Mouse (Mus musculus) spleen, adult 2 months (tissue): ENCODE results near the gene Ttc9. TPM values are rescaled to one million over a fixed set of nuclear protein-coding genes. Genes with fewer than 3 reads are reported as not detected.

Source experiments
- DNase-seq, 2 experiments: peaks; one replicate each; pipeline versions ENCODE4 v3.0.0 to v3.0.0-alpha.2; 2012 to 2021; ENCODE audit warnings: low spot score in 2 of 2, low read depth in 1 of 2
- H3K27ac ChIP-seq: fragments of 200-500 bp; 2 replicates; pipeline ENCODE4 v1.5.1; 2012; ENCODE audit warnings: low read length, inconsistent platforms; ENCODE audit not compliant: insufficient read depth
- H3K27me3 ChIP-seq: fragments of 200-500 bp; 2 replicates; pipeline ENCODE4 v1.6.1; 2012; ENCODE audit warnings: mild to moderate bottlenecking, moderate library complexity, low read length, inconsistent platforms; ENCODE audit not compliant: control insufficient read depth, insufficient read depth
- H3K36me3 ChIP-seq: fragments of 200-500 bp; 2 replicates; pipeline ENCODE4 v1.6.1; 2012; ENCODE audit warnings: mild to moderate bottlenecking, low read length, inconsistent platforms; ENCODE audit not compliant: control insufficient read depth, insufficient read depth
- H3K4me1 ChIP-seq: fragments of 200-500 bp; 2 replicates; pipeline ENCODE4 v1.6.1; 2011; ENCODE audit warnings: inconsistent platforms; ENCODE audit not compliant: control insufficient read depth, insufficient read depth, insufficient read length
- H3K4me3 ChIP-seq: fragments of 200-500 bp; 2 replicates; pipeline ENCODE4 v1.5.1; 2011; ENCODE audit warnings: mild to moderate bottlenecking, inconsistent platforms; ENCODE audit not compliant: insufficient read depth, insufficient read length; ENCODE audit errors: extremely low read depth
- CTCF ChIP-seq: fragments of 200-500 bp; IDR thresholded peaks from 2 replicates; pipeline ENCODE4 v1.5.1; 2011; ENCODE audit warnings: mild to moderate bottlenecking, inconsistent platforms; ENCODE audit not compliant: insufficient read depth, insufficient read length, insufficient replicate concordance; ENCODE audit errors: extremely low read depth
- POLR2A ChIP-seq: fragments of 200-500 bp; IDR thresholded peaks from 2 replicates; pipeline ENCODE4 v1.6.1; 2011; ENCODE audit warnings: low read depth, low read length, inconsistent platforms
- WGBS: fragments of 180-500 bp; shearing (Covaris S2); methylation state at CpG from one replicate; pipeline ENCODE4 v1.1.7; 2018; 5-methylcytosine and 5-hydroxymethylcytosine counted together
- polyA plus RNA-seq: library from polyadenylated mRNA; depleted of rRNA; stranded (reverse); fragments of >200 nt; gene quantifications from 2 replicates; pipeline ENCODE4 v1.2.3, GENCODE M21; 2012; rRNA removed

Gene Ttc9
- polyA plus RNA-seq, 1 experiment, result 0.40 TPM

DNA sequence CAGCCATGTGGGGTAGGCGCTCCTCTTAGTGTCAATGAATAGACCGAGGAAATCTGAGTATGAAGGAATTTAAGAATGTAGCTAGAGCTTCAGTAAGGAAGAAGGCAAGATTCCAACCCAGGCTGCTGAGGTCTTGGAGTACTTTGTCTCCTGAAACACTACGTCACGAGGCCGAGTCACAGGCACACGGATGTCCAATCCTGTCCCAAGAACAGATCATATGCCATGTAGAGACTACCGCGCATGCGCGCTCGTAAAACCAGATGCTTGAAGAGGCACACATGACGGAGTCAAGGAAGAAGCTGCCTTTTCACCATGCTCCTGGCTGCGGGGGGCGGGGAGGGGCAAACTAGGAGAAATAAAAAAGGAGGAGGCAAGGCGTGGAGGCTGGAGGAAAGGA, 59.1 kb downstream of the Ttc9 start:
- no peak overlapping the region for H3K4me3 ChIP-seq
- no peaks in the 10 kb centered on the region for H3K27me3 ChIP-seq
- TF ChIP-seq CTCF (no peak), POLR2A (no peak)
- no peaks in the 10 kb centered on the region for H3K4me1 ChIP-seq
- H3K36me3 ChIP-seq, result no peaks in the 10 kb centered on the region
- DNase-seq, result no peak
- H3K27ac ChIP-seq, result no peak overlapping the region
- 95% methylated on average over 15 of the region's 15 CpGs for WGBS

GRCm38 (mm10) chr12:81690751-81691150, 59.7 kb downstream of the Ttc9 start:
- Histone ChIP-seq H3K27ac (no peak overlapping the region), H3K4me1 (no peaks in the 10 kb centered on the region), H3K36me3 (no peaks in the 10 kb centered on the region), H3K27me3 (no peaks in the 10 kb centered on the region), H3K4me3 (no peak overlapping the region)
- 76% methylated on average over 7 of the region's 7 CpGs for WGBS
- no peak for DNase-seq
- no peak for TF ChIP-seq POLR2A
- no peak for TF ChIP-seq CTCF

DNA sequence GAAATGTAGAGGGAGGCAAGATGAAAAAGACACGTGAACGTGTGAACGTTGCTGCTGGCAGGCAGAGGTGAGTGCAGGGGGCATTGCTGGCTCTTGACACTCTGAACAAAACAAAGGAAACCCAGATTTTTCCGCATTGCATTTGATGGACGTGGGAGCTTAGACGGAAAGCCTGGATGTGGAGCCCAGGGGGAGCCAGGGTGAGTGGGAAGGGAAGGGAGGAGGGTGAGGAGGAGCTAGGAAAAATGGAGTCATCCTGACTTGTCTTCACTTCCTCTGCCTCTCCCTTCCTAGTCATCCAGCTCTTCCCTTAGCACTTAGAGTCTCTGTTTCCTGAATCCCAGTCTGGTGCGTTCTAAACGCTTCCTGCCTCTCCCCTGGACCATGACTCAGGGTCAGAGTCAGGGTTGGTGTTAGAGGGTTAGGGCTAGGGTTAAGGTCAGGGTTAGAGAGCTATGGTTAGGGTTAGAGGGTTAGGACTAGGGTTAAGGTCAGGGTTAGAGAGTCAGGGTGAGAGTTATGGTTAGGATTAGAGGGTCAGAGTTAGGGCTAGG, 60.2 kb downstream of the Ttc9 start:
- no peaks in the 10 kb centered on the region for H3K27me3 ChIP-seq
- WGBS, result 22% methylated on average over 8 of the region's 8 CpGs
- no peak overlapping the region for H3K4me3 ChIP-seq
- no peaks in the 10 kb centered on the region for H3K36me3 ChIP-seq
- H3K27ac ChIP-seq, result no peak overlapping the region
- TF ChIP-seq POLR2A (no peak), CTCF (no peak)
- no peak for DNase-seq
- no peaks in the 10 kb centered on the region for H3K4me1 ChIP-seq

GRCm38 (mm10) chr12:81698011-81698410, 67.0 kb downstream of the Ttc9 start:
- DNase-seq, result no peak
- Histone ChIP-seq H3K4me1 (no peaks in the 10 kb centered on the region), H3K36me3 (no peaks in the 10 kb centered on the region), H3K27me3 (no peaks in the 10 kb centered on the region), H3K4me3 (no peak overlapping the region), H3K27ac (no peak overlapping the region)
- TF ChIP-seq CTCF (no peak), POLR2A (no peak)
- 55% methylated on average over 4 of the region's 4 CpGs for WGBS

DNA sequence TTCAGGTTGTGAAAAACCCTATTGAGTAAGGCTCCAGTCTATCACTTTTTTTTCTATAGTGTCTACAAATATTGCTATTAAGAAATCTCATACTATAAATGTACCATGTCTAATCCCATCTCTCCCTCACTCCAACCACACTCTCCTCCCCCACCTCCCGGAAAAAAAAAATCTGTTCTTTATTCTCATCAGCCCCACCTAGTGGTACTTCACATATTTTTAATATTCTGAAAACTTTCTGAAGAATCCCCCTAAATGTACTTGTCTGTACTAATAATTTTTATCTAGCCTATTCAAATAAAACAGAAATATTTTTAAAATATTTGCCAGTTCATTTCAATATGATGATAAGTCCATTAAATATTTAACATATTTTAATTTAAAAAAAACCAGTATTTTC, 71.9 kb downstream of the Ttc9 start:
- Histone ChIP-seq H3K27ac (no peak overlapping the region), H3K4me1 (no peaks in the 10 kb centered on the region), H3K36me3 (no peaks in the 10 kb centered on the region), H3K4me3 (no peak overlapping the region), H3K27me3 (no peaks in the 10 kb centered on the region; the same call in 1 of the 2 replicates)
- TF ChIP-seq POLR2A (no peak), CTCF (no peak)
- WGBS, result 4% methylated on average over 1 of the region's 1 CpGs
- no peak for DNase-seq

- DNase-seq, result no peak
- H3K4me1 ChIP-seq, result no peaks in the 10 kb centered on the region
- no peak overlapping the region for H3K4me3 ChIP-seq
- H3K36me3 ChIP-seq, result no peaks in the 10 kb centered on the region
- TF ChIP-seq CTCF (no peak), POLR2A (no peak)
- WGBS, result 89% methylated on average over 4 of the region's 4 CpGs
- H3K27ac ChIP-seq, result no peak overlapping the region
- no peaks in the 10 kb centered on the region for H3K27me3 ChIP-seq
Measured at GRCm38 (mm10) chr12:81712618-81713017, 81.6 kb downstream of the Ttc9 start.

Other genes starting within 250 kb of the Ttc9 start
- 0.20 and 0.35 TPM in 2 replicates for gene Adam4, start 209.3 kb upstream of the Ttc9 start, polyA plus RNA-seq
- 47.6 and 54.1 TPM in 2 replicates for gene Cox16, start 146.1 kb upstream of the Ttc9 start, polyA plus RNA-seq
- 4.7 and 7.5 TPM in 2 replicates for gene Gm20498, start 98.3 kb upstream of the Ttc9 start, polyA plus RNA-seq
- 10.7 and 13.7 TPM in 2 replicates for gene Synj2bp, start 98.3 kb upstream of the Ttc9 start, polyA plus RNA-seq
- 0.02 TPM in 1 of 2 replicates, not detected in the other for gene Adam21, start 62.8 kb upstream of the Ttc9 start, polyA plus RNA-seq
- 2.8 and 3.3 TPM in 2 replicates for gene Med6, start 36.2 kb upstream of the Ttc9 start, polyA plus RNA-seq
- gene Map3k9, start 149.9 kb downstream of the Ttc9 start, polyA plus RNA-seq, result 2.9 and 3.5 TPM in 2 replicates
- gene Pcnx, start 228.8 kb downstream of the Ttc9 start, polyA plus RNA-seq, result 8.4 and 11.0 TPM in 2 replicates